Mouse (Mus musculus) limb, embryonic 14.5 days (tissue): Measurements from ENCODE around the gene Mllt6. TPM values are rescaled to one million over a fixed set of nuclear protein-coding genes. Genes with fewer than 3 reads are reported as not detected.

Source experiments
- ATAC-seq: fragments of 200-750 bp; cut with Nextera tagmentation; 2 replicates; pipeline ENCODE4 v1.8.0; 2017; ENCODE audit warnings: low read depth, moderate number of reproducible peaks, moderate TSS enrichment; ENCODE audit not compliant: low FRiP score
- DNase-seq: peaks from one replicate; pipeline ENCODE4 v3.0.0-alpha.2; 2015; ENCODE audit warnings: low spot score
- H3K27ac ChIP-seq: fragments of 300-500 bp; sonication (generic); replicated peaks from 2 replicates; pipeline ENCODE4 v1.5.1; 2014; ENCODE audit warnings: low read depth, mild to moderate bottlenecking, low read length, moderate library complexity, mixed read lengths
- H3K27me3 ChIP-seq: fragments of 300-500 bp; sonication (generic); 2 replicates; pipeline ENCODE4 v1.6.1; 2014; ENCODE audit warnings: low read length, mixed read lengths; ENCODE audit not compliant: control insufficient read depth, insufficient read depth
- H3K36me3 ChIP-seq: fragments of 300-500 bp; sonication (generic); 2 replicates; pipeline ENCODE4 v1.6.1; 2014; ENCODE audit warnings: mild to moderate bottlenecking, low read length, moderate library complexity, mixed read lengths; ENCODE audit not compliant: control insufficient read depth, insufficient read depth
- H3K4me1 ChIP-seq: fragments of 300-500 bp; sonication (generic); 2 replicates; pipeline ENCODE4 v1.6.1; 2014; ENCODE audit warnings: antibody characterized with exemption, low read length, mixed read lengths; ENCODE audit not compliant: control insufficient read depth, insufficient read depth
- H3K4me2 ChIP-seq: fragments of 300-500 bp; sonication (generic); replicated peaks from 2 replicates; pipeline ENCODE4 v1.6.1; 2014; ENCODE audit warnings: low read depth, mild to moderate bottlenecking, low read length, moderate library complexity; ENCODE audit not compliant: severe bottlenecking
- H3K4me3 ChIP-seq: fragments of 300-500 bp; sonication (generic); replicated peaks from 2 replicates; pipeline ENCODE4 v1.5.1; 2014; ENCODE audit warnings: low read length
- H3K9ac ChIP-seq: fragments of 300-500 bp; sonication (generic); 2 replicates; pipeline ENCODE4 v1.6.1; 2014; ENCODE audit warnings: mild to moderate bottlenecking, low read depth, low read length, moderate library complexity; ENCODE audit not compliant: severe bottlenecking
- H3K9me3 ChIP-seq: fragments of 300-500 bp; sonication (generic); 2 replicates; pipeline ENCODE4 v1.6.1; 2016; ENCODE audit warnings: low read length; ENCODE audit not compliant: control insufficient read depth
- POLR2A ChIP-seq: fragments of 200-500 bp; IDR thresholded peaks from 2 replicates; pipeline ENCODE4 v1.8.0; 2012; ENCODE audit warnings: inconsistent platforms, mild to moderate bottlenecking, moderate library complexity, borderline replicate concordance; ENCODE audit not compliant: insufficient read depth, insufficient read length; ENCODE audit errors: extremely low read depth
- WGBS: fragments of 180-500 bp; shearing (Covaris S2); extraction: QIAGEN DNeasy Blood & Tissue Kit; methylation state at CpG from one replicate; pipeline ENCODE4 v1.1.7; 2014; 5-methylcytosine and 5-hydroxymethylcytosine counted together
- polyA plus RNA-seq, 2 experiments: library from polyadenylated mRNA; depleted of rRNA in 1 of 2; stranded (reverse) in 1 of 2; unstranded in 1 of 2; fragments of >200 nt; fragmentation: Nextera tagmentation in 1 of 2; extraction: Ambion mirVana in 1 of 2; gene quantifications; 2 replicates each; pipeline versions ENCODE4 v1.2.1 to v1.2.3; 2012 to 2014

Mllt6 gene
- polyA plus RNA-seq, 2 experiments = 4.9 to 28.6 TPM

DNA sequence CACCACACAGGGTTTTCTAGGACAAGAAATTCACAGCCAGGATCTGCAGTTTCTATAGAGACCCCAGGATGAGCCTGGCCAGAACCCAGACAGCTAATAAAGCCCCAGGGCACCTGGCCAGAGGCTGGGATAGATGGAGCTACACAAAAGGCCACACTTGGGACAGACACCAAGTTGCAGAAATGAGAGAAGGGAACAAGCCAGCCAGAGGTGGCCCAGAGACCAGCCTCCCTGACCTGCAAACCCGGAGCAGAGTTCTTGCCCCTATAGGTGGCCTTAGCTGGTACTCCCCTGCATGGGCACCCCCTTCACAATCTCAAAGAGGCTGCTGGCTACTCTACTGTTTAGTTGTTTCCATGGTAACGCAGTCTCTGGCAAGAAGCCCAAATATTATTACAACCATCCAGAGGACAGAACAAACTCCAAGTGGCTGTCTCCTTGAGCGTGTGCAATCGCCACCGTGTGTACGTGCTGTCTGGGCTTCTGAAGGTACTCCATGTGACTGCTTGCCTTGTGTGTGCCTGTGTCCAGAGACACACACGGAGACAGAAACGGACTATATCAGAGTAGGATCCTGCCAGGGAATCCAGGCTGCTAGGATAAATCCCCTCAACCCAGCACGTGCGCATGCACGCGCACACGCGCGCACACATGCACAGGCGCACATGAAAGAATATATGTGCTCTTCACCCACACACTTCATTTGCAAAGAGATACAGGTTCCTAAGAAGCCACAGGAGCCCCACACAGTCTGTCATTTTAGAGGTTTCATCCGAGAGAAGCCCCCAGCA is 31.9 kb downstream of the Mllt6 start:
- Histone ChIP-seq H3K4me3 (0 out of 2 replicates have a peak overlapping the region, but pooled peaks have one; percentile 5), H3K4me1 (peaks cover 39% of the 10 kb centered on the region), H3K27ac (peak overlapping the region; percentile 59), H3K9ac (no peak overlapping the region; the same call in 1 of the 2 replicates), H3K36me3 (peaks cover 47% of the 10 kb centered on the region), H3K4me2 (peak overlapping the region; percentile 22; the same call in 1 of the 2 replicates), H3K27me3 (no peaks in the 10 kb centered on the region), H3K9me3 (no peaks in the 10 kb centered on the region)
- DNase-seq = peak; percentile 86
- 53% methylated on average over 17 of the region's 17 CpGs for WGBS
- no peak for ATAC-seq
- no peak for TF ChIP-seq POLR2A

DNA sequence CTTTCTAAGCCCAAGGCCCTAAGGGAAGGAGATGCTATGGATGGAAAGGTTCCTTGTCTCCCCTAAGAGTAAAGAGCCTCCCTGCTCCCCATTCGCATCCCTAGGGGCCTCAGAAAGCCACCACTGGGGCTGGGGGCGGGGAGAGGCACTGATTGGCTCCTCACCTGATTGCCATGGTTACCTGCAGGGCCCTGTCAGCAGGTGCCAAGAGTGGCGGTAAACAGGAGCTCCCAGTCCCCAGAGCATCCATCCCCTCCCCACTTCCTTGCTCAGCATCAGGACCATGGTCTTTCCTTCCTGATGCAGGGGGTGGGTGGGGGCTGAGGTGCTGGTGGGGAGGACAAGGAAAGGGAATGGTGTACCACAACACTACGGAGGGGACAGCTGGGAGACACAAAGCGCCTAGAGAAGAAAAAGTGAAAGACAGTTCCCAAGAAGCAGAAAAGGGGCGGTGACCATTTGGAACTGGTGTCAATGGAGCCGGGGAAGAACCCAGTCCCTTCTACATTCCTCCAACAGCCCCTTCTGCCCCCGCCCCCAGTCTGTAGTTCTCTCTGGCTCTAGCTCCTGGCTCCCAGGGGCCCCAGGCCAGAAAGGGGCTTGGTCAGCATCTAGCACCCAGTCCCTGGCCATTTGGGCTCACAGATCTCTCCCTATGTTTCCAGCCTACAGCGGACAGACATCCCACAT is 32.6 kb downstream of the Mllt6 start:
- Histone ChIP-seq H3K4me2 (peak overlapping the region; percentile 22), H3K9me3 (no peaks in the 10 kb centered on the region), H3K27me3 (no peaks in the 10 kb centered on the region), H3K27ac (0 out of 2 replicates have a peak overlapping the region, but pooled peaks have one; percentile 59), H3K9ac (no peak overlapping the region; the same call in 1 of the 2 replicates), H3K36me3 (peaks cover 40% of the 10 kb centered on the region), H3K4me3 (0 out of 2 replicates have a peak overlapping the region, but pooled peaks have one; percentile 5), H3K4me1 (peaks cover 39% of the 10 kb centered on the region)
- DNase-seq = no peak
- no peak for TF ChIP-seq POLR2A
- WGBS = 59% methylated on average over 9 of the region's 9 CpGs
- no peak for ATAC-seq

DNA sequence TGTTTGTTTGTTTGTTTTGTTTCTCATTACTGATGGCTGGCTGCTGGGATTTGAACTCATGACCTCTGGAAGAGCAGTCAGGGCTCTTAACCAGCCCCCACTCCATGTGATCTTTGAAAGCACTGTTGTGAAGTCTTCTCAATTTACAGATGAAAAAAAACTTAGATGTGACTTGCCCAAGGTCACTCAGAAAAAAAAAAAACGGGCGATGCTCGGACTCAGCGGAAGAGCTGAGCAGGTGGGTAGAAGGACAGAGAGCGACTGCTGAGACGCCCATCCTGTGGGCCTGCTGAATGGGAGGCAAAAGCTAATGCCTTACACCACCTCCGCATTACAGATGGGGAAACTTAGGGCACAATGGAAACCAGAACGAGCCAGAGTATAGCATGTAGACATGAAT is 33.5 kb downstream of the Mllt6 start:
- Histone ChIP-seq H3K9ac (no peak overlapping the region), H3K4me2 (no peak overlapping the region; the same call in 1 of the 2 replicates), H3K4me1 (peaks cover 45% of the 10 kb centered on the region), H3K4me3 (no peak overlapping the region), H3K27ac (no peak overlapping the region), H3K27me3 (no peaks in the 10 kb centered on the region), H3K9me3 (no peaks in the 10 kb centered on the region), H3K36me3 (peaks cover 32% of the 10 kb centered on the region)
- WGBS = 79% methylated on average over 8 of the region's 8 CpGs
- no peak for ATAC-seq
- DNase-seq = no peak
- no peak for TF ChIP-seq POLR2A

DNA sequence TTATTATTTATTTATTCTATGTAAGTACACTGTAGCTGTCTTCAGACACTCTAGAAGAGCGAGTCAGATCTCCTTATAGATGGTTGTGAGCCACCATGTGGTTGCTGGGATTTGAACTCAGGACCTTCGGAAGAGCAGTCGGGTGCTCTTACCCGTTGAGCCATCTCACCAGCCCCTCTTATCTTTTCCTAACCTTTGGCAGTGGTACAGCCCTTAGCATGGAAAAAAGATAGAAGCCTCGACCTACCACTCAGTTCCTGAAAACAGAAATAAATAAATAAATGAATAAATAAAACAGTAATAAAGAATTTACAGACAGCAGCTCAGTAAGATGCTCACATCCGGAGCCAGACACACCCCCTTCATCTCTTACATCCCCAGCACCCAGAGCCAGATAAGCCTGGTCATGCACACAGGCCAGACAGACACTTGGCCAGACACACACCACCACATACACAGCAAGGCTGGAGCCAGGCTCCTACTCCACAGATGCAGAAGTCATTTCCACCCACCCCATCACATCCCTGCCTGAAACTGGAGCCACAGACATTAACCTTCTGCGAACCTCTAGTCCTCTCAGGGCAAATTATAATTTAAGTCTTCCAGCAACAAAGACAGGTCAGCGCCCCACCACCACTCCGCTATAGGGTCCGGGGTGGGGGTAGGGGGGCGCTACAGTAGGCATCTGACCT is 34.1 kb downstream of the Mllt6 start:
- ATAC-seq (no peak), DNase-seq (no peak)
- no peaks in the 10 kb centered on the region for H3K27me3 ChIP-seq
- 51% methylated on average over 11 of the region's 11 CpGs for WGBS
- H3K9ac ChIP-seq = peak overlapping the region; percentile 91
- peak overlapping the region; percentile 98 for H3K4me3 ChIP-seq
- peak overlapping the region; percentile 26; the same call in 1 of the 2 replicates for H3K27ac ChIP-seq
- peaks cover 50% of the 10 kb centered on the region for H3K4me1 ChIP-seq
- H3K4me2 ChIP-seq = peak overlapping the region; percentile 87
- H3K9me3 ChIP-seq = no peaks in the 10 kb centered on the region
- no peak for TF ChIP-seq POLR2A
- peaks cover 25% of the 10 kb centered on the region for H3K36me3 ChIP-seq
